Mouse (Mus musculus) thymus, adult 18-20 months (tissue): Measurements from ENCODE around the gene Synpo2.
"Not testable (repeated sequence)": the region's sequence is repeated elsewhere in the genome, so short reads cannot be mapped to it uniquely, and the experiment has no call there.

Source experiments
- DNase-seq, 2 experiments: peaks; one replicate each; pipeline ENCODE4 v3.0.0; 2022; ENCODE audit warnings: mixed read lengths in 2 of 2

Synpo2 gene

GRCm38 (mm10) chr3:123128781-123129180 is 107.2 kb downstream of the Synpo2 start:
- DNase-seq, result no peak

GRCm38 (mm10) chr3:123128091-123128490 is 107.9 kb downstream of the Synpo2 start:
- no peak for DNase-seq

GRCm38 (mm10) chr3:123126741-123127140 is 109.2 kb downstream of the Synpo2 start:
- DNase-seq, result not testable (repeated sequence)

GRCm38 (mm10) chr3:123123817-123124216 is 112.1 kb downstream of the Synpo2 start:
- no peak for DNase-seq

- no peak for DNase-seq
Observed at GRCm38 (mm10) chr3:123122151-123123030, 113.6 kb downstream of the Synpo2 start.

GRCm38 (mm10) chr3:123116903-123117302 is 119.0 kb downstream of the Synpo2 start:
- no peak for DNase-seq

- no peak for DNase-seq
Observed at GRCm38 (mm10) chr3:123115770-123116527, 120.0 kb downstream of the Synpo2 start.

GRCm38 (mm10) chr3:123114001-123114635 is 121.8 kb downstream of the Synpo2 start:
- no peak for DNase-seq

- DNase-seq, result no peak
Observed at GRCm38 (mm10) chr3:123112781-123113180, 123.2 kb downstream of the Synpo2 start.

GRCm38 (mm10) chr3:123111071-123111711 is 124.8 kb downstream of the Synpo2 start:
- DNase-seq, result no peak

GRCm38 (mm10) chr3:123107830-123108549 is 128.0 kb downstream of the Synpo2 start:
- no peak for DNase-seq

- no peak for DNase-seq
Observed at GRCm38 (mm10) chr3:123104325-123104724, 131.6 kb downstream of the Synpo2 start.

GRCm38 (mm10) chr3:123103151-123103860 is 132.6 kb downstream of the Synpo2 start:
- no peak for DNase-seq

GRCm38 (mm10) chr3:123101761-123102160 is 134.2 kb downstream of the Synpo2 start:
- DNase-seq, result no peak

- DNase-seq, result no peak
Observed at GRCm38 (mm10) chr3:123095111-123095510, 140.8 kb downstream of the Synpo2 start.

- DNase-seq, result no peak
Observed at GRCm38 (mm10) chr3:123093640-123094361, 142.1 kb downstream of the Synpo2 start.

GRCm38 (mm10) chr3:123092913-123093639 is 142.9 kb downstream of the Synpo2 start:
- DNase-seq, result no peak

- DNase-seq, result no peak
Observed at GRCm38 (mm10) chr3:123092442-123092841, 143.5 kb downstream of the Synpo2 start.

- DNase-seq, result no peak
Observed at GRCm38 (mm10) chr3:123089297-123090020, 146.5 kb downstream of the Synpo2 start.
